Mouse (Mus musculus) bone marrow macrophage, adult 2 months (primary cell): Measurements from ENCODE around the gene C9orf72.

Source experiments
- CTCF ChIP-seq: IDR thresholded peaks from 2 replicates; pipeline ENCODE4 v1.5.1; 2012; ENCODE audit warnings: low read depth, mild to moderate bottlenecking, low read length, moderate library complexity
- POLR2A ChIP-seq: IDR thresholded peaks from 2 replicates; pipeline ENCODE4 v1.6.1; 2012; ENCODE audit warnings: mild to moderate bottlenecking, low read depth, low read length, borderline replicate concordance

DNA sequence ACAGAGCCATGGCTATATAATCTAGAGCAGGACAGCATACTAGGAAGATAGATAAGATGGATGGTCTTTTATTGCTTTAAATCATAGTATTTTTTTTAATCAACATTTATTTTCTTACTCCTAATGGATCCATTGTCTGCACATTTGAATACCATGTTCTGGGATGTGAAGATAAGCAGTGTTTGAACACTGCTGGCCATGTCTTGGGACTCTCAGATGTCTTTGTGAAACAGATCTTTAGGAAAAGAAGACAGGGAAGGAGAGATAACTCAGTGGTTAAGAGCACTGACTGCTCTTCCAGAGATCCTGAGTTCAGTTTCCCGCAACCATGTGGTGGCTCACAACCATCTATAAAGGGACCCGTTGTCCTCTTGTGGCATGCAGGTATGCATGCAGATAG, 10.3 kb upstream of the C9orf72 start:
- TF ChIP-seq POLR2A (no peak), CTCF (no peak)
